Mouse (Mus musculus) kidney, embryonic 16.5 days (tissue): ENCODE measurements around the gene Acsf2. TPM values are rescaled to one million over a fixed set of nuclear protein-coding genes. Genes with fewer than 3 reads are reported as not detected.

Experiments
- ATAC-seq: fragments of 200-750 bp; cut with Nextera tagmentation; 2 replicates; pipeline ENCODE4 v1.8.0; 2017; ENCODE audit warnings: moderate TSS enrichment; ENCODE audit not compliant: low FRiP score, low TSS enrichment
- H3K27ac ChIP-seq: fragments of 300-500 bp; sonication (generic); 2 replicates; pipeline ENCODE4 v1.5.1; 2014; ENCODE audit warnings: low read length
- H3K27me3 ChIP-seq: fragments of 300-500 bp; sonication (generic); 2 replicates; pipeline ENCODE4 v1.6.1; 2014; ENCODE audit warnings: low read length, control low read depth, mixed read lengths; ENCODE audit not compliant: insufficient read depth
- H3K36me3 ChIP-seq: fragments of 300-500 bp; sonication (generic); 2 replicates; pipeline ENCODE4 v1.6.1; 2014; ENCODE audit warnings: low read length, control low read depth, mixed read lengths; ENCODE audit not compliant: insufficient read depth
- H3K4me1 ChIP-seq: fragments of 300-500 bp; sonication (generic); 2 replicates; pipeline ENCODE4 v1.6.1; 2014; ENCODE audit warnings: low read length, control low read depth, mixed read lengths; ENCODE audit not compliant: insufficient read depth
- H3K4me2 ChIP-seq: fragments of 300-500 bp; sonication (generic); replicated peaks from 2 replicates; pipeline ENCODE4 v1.6.1; 2014; ENCODE audit warnings: low read depth, low read length
- H3K4me3 ChIP-seq: fragments of 300-500 bp; sonication (generic); 2 replicates; pipeline ENCODE4 v1.5.1; 2014; ENCODE audit warnings: mild to moderate bottlenecking, low read length
- H3K9ac ChIP-seq: fragments of 300-500 bp; sonication (generic); replicated peaks from 2 replicates; pipeline ENCODE4 v1.6.1; 2014; ENCODE audit warnings: low read length
- H3K9me3 ChIP-seq: fragments of 300-500 bp; sonication (generic); 2 replicates; pipeline ENCODE4 v1.6.1; 2016; ENCODE audit warnings: low read length, control low read depth
- WGBS: fragments of 180-500 bp; shearing (Covaris S2); extraction: QIAGEN DNeasy Blood & Tissue Kit; methylation state at CpG from one replicate; pipeline ENCODE4 v1.1.7; 2014; 5-methylcytosine and 5-hydroxymethylcytosine counted together
- polyA plus RNA-seq: library from polyadenylated mRNA; unstranded; fragments of >200 nt; fragmentation: Nextera tagmentation; extraction: Ambion mirVana; gene quantifications from 2 replicates; pipeline ENCODE4 v1.2.1, GENCODE M21; 2015

The Acsf2 gene
- polyA plus RNA-seq, 1 experiment from 2014 or later = 7.9 TPM

- H3K36me3 ChIP-seq = no peaks in the 10 kb centered on the region
- no peak overlapping the region for H3K9ac ChIP-seq
- H3K27me3 ChIP-seq = no peaks in the 10 kb centered on the region
- 94% methylated on average over 1 of the region's 1 CpGs for WGBS
- no peak for ATAC-seq
- H3K9me3 ChIP-seq = no peaks in the 10 kb centered on the region
- no peak overlapping the region for H3K27ac ChIP-seq
- no peaks in the 10 kb centered on the region for H3K4me1 ChIP-seq
- no peak overlapping the region for H3K4me2 ChIP-seq
- H3K4me3 ChIP-seq = no peak overlapping the region
These were observed 29.8 kb downstream of the Acsf2 start for GRCm38 (mm10) chr11:94571850-94572249.

GRCm38 (mm10) chr11:94570612-94571011 is 31.1 kb downstream of the Acsf2 start:
- H3K36me3 ChIP-seq = no peaks in the 10 kb centered on the region
- H3K9me3 ChIP-seq = no peaks in the 10 kb centered on the region
- ATAC-seq = peak; percentile 61; the same call in 1 of the 2 replicates
- H3K9ac ChIP-seq = no peak overlapping the region
- no peak overlapping the region for H3K4me3 ChIP-seq
- no peak overlapping the region for H3K4me2 ChIP-seq
- WGBS = 49% methylated on average over 9 of the region's 9 CpGs
- 0 out of 2 replicates have a peak, but pooled peaks cover 3% of the 10 kb centered on the region for H3K27me3 ChIP-seq
- H3K4me1 ChIP-seq = no peaks in the 10 kb centered on the region
- H3K27ac ChIP-seq = peak overlapping the region; percentile 86

GRCm38 (mm10) chr11:94567326-94567725 is 34.3 kb downstream of the Acsf2 start:
- H3K4me2 ChIP-seq = no peak overlapping the region
- H3K4me3 ChIP-seq = no peak overlapping the region
- peaks cover 14% of the 10 kb centered on the region for H3K4me1 ChIP-seq
- no peak overlapping the region for H3K27ac ChIP-seq
- no peak overlapping the region for H3K9ac ChIP-seq
- H3K36me3 ChIP-seq = no peaks in the 10 kb centered on the region
- H3K9me3 ChIP-seq = no peaks in the 10 kb centered on the region
- H3K27me3 ChIP-seq = peaks cover 10% of the 10 kb centered on the region; the same call in 1 of the 2 replicates
- 88% methylated on average over 7 of the region's 7 CpGs for WGBS
- no peak for ATAC-seq

DNA sequence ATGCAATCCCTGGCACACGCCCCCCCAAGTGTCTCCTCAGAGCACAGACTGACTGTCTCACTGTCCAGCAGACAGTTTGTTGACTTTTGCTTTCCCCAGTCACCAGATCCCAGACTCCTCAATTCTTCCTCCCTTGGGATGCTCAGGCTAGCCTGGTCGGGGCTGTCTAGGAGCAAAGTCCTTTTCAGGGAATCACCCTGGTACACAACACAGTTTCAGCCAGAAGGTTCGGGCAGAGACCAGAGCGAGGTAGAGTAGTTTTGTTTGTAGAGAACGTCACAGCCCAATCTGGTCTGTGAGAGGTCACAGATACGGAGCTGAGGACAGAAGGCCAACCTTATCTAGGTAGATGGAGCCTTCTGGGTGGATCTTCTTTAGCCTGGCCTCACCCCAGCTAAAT is 35.1 kb downstream of the Acsf2 start:
- no peak for ATAC-seq
- no peaks in the 10 kb centered on the region for H3K36me3 ChIP-seq
- no peak overlapping the region for H3K4me3 ChIP-seq
- H3K4me2 ChIP-seq = no peak overlapping the region
- H3K9me3 ChIP-seq = no peaks in the 10 kb centered on the region
- H3K27me3 ChIP-seq = peaks cover 10% of the 10 kb centered on the region; the same call in 1 of the 2 replicates
- H3K27ac ChIP-seq = no peak overlapping the region
- 70% methylated on average over 6 of the region's 6 CpGs for WGBS
- no peak overlapping the region for H3K9ac ChIP-seq
- H3K4me1 ChIP-seq = peaks cover 14% of the 10 kb centered on the region

- 19% methylated on average over 16 of the region's 16 CpGs for WGBS
- Histone ChIP-seq H3K4me1 (peaks cover 14% of the 10 kb centered on the region), H3K9me3 (no peaks in the 10 kb centered on the region), H3K27ac (no peak overlapping the region), H3K4me3 (peak overlapping the region; percentile 18), H3K4me2 (peak overlapping the region; percentile 45), H3K27me3 (peaks cover 10% of the 10 kb centered on the region; the same call in 1 of the 2 replicates), H3K36me3 (no peaks in the 10 kb centered on the region), H3K9ac (peak overlapping the region; percentile 36; the same call in 1 of the 2 replicates)
- ATAC-seq = no peak
These were observed 36.6 kb downstream of the Acsf2 start for GRCm38 (mm10) chr11:94565151-94565479.

GRCm38 (mm10) chr11:94564437-94565150 is 37.1 kb downstream of the Acsf2 start, which contains the start of gene Chad:
Gene Chad, plus strand, starts transcription at chr11:94565047.
- peak within 1 kb of the TSS; percentile 18 for H3K4me3 ChIP-seq
- H3K27ac ChIP-seq = no peak within 1 kb of the TSS
- H3K9ac ChIP-seq = peak within 1 kb of the TSS; percentile 36
- peak within 1 kb of the TSS; percentile 45 for H3K4me2 ChIP-seq
- H3K27me3 ChIP-seq = peaks cover 10% of the 10 kb centered on the region; the same call in 1 of the 2 replicates
- no peaks in the 10 kb centered on the region for H3K9me3 ChIP-seq
- H3K36me3 ChIP-seq = no peaks in the 10 kb centered on the region
- ATAC-seq = peak; percentile 52; the same call in 1 of the 2 replicates
- H3K4me1 ChIP-seq = peaks cover 14% of the 10 kb centered on the region
- WGBS = 9% methylated on average over 35 of the region's 35 CpGs

- Histone ChIP-seq H3K9me3 (no peaks in the 10 kb centered on the region), H3K27me3 (peaks cover 10% of the 10 kb centered on the region; the same call in 1 of the 2 replicates), H3K4me3 (no peak overlapping the region), H3K9ac (peak overlapping the region; percentile 36), H3K27ac (no peak overlapping the region), H3K4me1 (peaks cover 14% of the 10 kb centered on the region), H3K36me3 (peaks cover 3% of the 10 kb centered on the region; the same call in 1 of the 2 replicates), H3K4me2 (peak overlapping the region; percentile 45)
- 57% methylated on average over 5 of the region's 5 CpGs for WGBS
- 0 out of 2 replicates have a peak, but pooled peaks have one; percentile 24 for ATAC-seq
These were observed 37.9 kb downstream of the Acsf2 start for GRCm38 (mm10) chr11:94563821-94564220.

DNA sequence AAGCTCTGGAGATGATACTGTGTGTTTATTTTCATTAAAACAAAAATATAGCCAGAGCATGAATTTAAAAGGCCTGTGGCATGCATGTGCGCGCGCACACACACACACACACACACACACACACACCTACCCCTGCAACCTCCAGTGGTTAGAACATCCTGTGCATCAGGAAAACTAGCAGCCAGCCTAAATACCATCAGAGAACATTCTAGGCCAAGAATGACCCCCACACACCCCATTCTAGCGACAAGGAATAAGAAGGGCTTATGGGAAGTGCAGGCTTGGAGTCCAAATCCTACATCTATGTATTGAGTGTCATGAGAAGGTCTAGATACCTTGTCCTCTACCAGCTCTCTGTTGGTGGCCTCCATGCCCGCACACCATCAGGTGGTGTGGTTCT is 38.3 kb downstream of the Acsf2 start:
- Histone ChIP-seq H3K4me3 (no peak overlapping the region), H3K4me2 (no peak overlapping the region), H3K9me3 (no peaks in the 10 kb centered on the region), H3K27me3 (peaks cover 10% of the 10 kb centered on the region; the same call in 1 of the 2 replicates), H3K9ac (no peak overlapping the region), H3K27ac (no peak overlapping the region), H3K4me1 (peaks cover 14% of the 10 kb centered on the region), H3K36me3 (peaks cover 5% of the 10 kb centered on the region; the same call in 1 of the 2 replicates)
- WGBS = 92% methylated on average over 5 of the region's 5 CpGs
- no peak for ATAC-seq

- ATAC-seq = no peak
- Histone ChIP-seq H3K27me3 (no peaks in the 10 kb centered on the region), H3K4me2 (no peak overlapping the region), H3K4me1 (no peaks in the 10 kb centered on the region), H3K36me3 (peaks cover 8% of the 10 kb centered on the region; the same call in 1 of the 2 replicates), H3K9ac (no peak overlapping the region), H3K27ac (no peak overlapping the region), H3K9me3 (no peaks in the 10 kb centered on the region), H3K4me3 (no peak overlapping the region)
- WGBS = 71% methylated on average over 3 of the region's 3 CpGs
These were observed 43.4 kb downstream of the Acsf2 start for GRCm38 (mm10) chr11:94558226-94558625.

GRCm38 (mm10) chr11:94550442-94550744 is 51.3 kb downstream of the Acsf2 start:
- H3K27ac ChIP-seq = no peak overlapping the region
- peaks cover 6% of the 10 kb centered on the region for H3K4me1 ChIP-seq
- no peaks in the 10 kb centered on the region for H3K27me3 ChIP-seq
- H3K4me2 ChIP-seq = no peak overlapping the region
- no peak overlapping the region for H3K4me3 ChIP-seq
- 0 out of 2 replicates have a peak, but pooled peaks cover 6% of the 10 kb centered on the region for H3K36me3 ChIP-seq
- ATAC-seq = no peak
- 72% methylated on average over 5 of the region's 5 CpGs for WGBS
- no peak overlapping the region for H3K9ac ChIP-seq
- no peaks in the 10 kb centered on the region for H3K9me3 ChIP-seq
